Mouse (Mus musculus) hindbrain, embryonic 14.5 days (tissue): ENCODE data around the gene Farsa. TPM values are rescaled to one million over a fixed set of nuclear protein-coding genes. Genes with fewer than 3 reads are reported as not detected.
A peak's percentile ranks its signal among the peaks of the same experiment; 100 is the strongest.

Experiments used
- ATAC-seq: fragments of 200-750 bp; cut with Nextera tagmentation; 2 replicates; pipeline ENCODE4 v1.8.0; 2017; ENCODE audit warnings: moderate number of reproducible peaks, mild to moderate bottlenecking, moderate TSS enrichment, moderate library complexity; ENCODE audit not compliant: low FRiP score
- DNase-seq: peaks from one replicate; pipeline ENCODE4 v3.0.0-alpha.2; 2015; ENCODE audit warnings: low spot score
- H3K27ac ChIP-seq: fragments of 300-500 bp; sonication (generic); 2 replicates; pipeline ENCODE4 v1.5.1; 2014; ENCODE audit warnings: mild to moderate bottlenecking, moderate library complexity
- H3K27me3 ChIP-seq: fragments of 300-500 bp; sonication (generic); 2 replicates; pipeline ENCODE4 v1.6.1; 2014; ENCODE audit warnings: mild to moderate bottlenecking, low read length, mixed read lengths; ENCODE audit not compliant: control insufficient read depth, insufficient read depth
- H3K36me3 ChIP-seq: fragments of 300-500 bp; sonication (generic); replicated peaks from 2 replicates; pipeline ENCODE4 v1.6.1; 2014; ENCODE audit not compliant: control insufficient read depth, insufficient read depth
- H3K4me1 ChIP-seq: fragments of 300-500 bp; sonication (generic); replicated peaks from 2 replicates; pipeline ENCODE4 v1.6.1; 2014; ENCODE audit warnings: antibody characterized with exemption, low read length, mixed read lengths; ENCODE audit not compliant: control insufficient read depth, insufficient read depth
- H3K4me2 ChIP-seq: fragments of 300-500 bp; sonication (generic); replicated peaks from 2 replicates; pipeline ENCODE4 v1.6.1; 2014; ENCODE audit warnings: mild to moderate bottlenecking, moderate library complexity
- H3K4me3 ChIP-seq: fragments of 300-500 bp; sonication (generic); replicated peaks from 2 replicates; pipeline ENCODE4 v1.5.1; 2014; ENCODE audit warnings: mild to moderate bottlenecking, low read length
- H3K9ac ChIP-seq: fragments of 300-500 bp; sonication (generic); 2 replicates; pipeline ENCODE4 v1.6.1; 2014
- H3K9me3 ChIP-seq: fragments of 300-500 bp; sonication (generic); 2 replicates; pipeline ENCODE4 v1.6.1; 2016; ENCODE audit warnings: low read length; ENCODE audit not compliant: control insufficient read depth
- WGBS: fragments of 180-500 bp; shearing (Covaris S2); extraction: QIAGEN DNeasy Blood & Tissue Kit; methylation state at CpG from one replicate; pipeline ENCODE4 v1.1.7; 2014; 5-methylcytosine and 5-hydroxymethylcytosine counted together
- polyA plus RNA-seq: library from polyadenylated mRNA; unstranded; fragments of >200 nt; fragmentation: Nextera tagmentation; extraction: Ambion mirVana; gene quantifications from 2 replicates; pipeline ENCODE4 v1.2.1, GENCODE M21; 2014

The Farsa gene
- polyA plus RNA-seq, 1 experiment from 2014 or later: 87.8 TPM

DNA sequence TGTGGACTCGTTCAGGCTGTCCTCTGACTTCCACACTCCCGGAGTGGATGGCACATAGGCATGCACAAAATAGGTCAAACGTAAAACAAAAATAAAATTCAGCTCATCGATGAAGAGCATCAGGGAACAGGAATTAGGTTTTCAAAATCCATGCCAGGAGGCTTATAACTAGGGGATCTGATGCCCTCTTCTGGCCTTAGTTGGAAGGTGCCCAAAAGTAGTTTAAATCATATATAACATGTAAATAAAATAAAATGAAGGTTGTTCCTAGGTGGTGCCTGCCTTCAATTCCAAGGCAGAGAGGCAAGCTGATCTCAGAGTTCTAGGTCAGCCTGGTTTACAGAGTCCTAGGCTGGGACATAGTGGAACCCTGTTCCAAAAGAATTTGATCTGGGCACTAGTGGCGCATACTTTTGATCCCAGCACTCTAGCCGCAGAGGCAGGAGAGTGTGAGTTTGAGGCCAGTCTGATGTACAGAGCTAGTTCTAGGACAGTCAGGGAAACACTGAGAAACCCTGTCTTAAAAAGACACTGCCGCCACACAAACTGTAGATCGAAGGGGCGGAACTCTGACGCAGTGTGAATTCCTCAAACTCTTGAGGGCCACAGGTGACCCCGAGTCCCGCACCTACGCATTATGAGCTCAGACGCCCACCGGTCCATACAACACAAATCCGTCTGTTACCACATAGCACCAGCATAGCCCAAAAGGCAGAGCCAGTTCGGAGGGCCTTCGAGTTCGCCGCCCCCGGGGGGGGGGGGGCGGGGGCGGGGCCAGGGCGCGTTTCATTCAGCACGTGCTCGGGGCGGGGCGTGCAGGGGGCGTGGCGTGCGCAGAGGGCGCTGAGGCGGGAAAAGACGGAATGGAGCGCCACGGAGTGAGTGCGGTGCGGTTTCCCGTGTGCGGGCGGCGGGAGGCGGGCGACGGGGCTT, 14.9 kb downstream of the Farsa start, which contains the start of gene Syce2:
TSS of gene Syce2 (plus strand) at position 736 of the 933 bp plus-strand sequence.
- H3K4me1 ChIP-seq: peaks cover 4% of the 10 kb centered on the region; the same call in 1 of the 2 replicates
- 16% methylated on average over 46 of the region's 46 CpGs for WGBS
- peak; percentile 44; the same call in 1 of the 2 replicates for ATAC-seq
- H3K27me3 ChIP-seq: peaks cover 6% of the 10 kb centered on the region; the same call in 1 of the 2 replicates
- DNase-seq: peak; percentile 66
- H3K4me2 ChIP-seq: peak within 1 kb of the TSS; percentile 88
- peak within 1 kb of the TSS; percentile 41 for H3K4me3 ChIP-seq
- H3K9ac ChIP-seq: peak within 1 kb of the TSS; percentile 54
- no peaks in the 10 kb centered on the region for H3K9me3 ChIP-seq
- no peak within 1 kb of the TSS for H3K27ac ChIP-seq
- H3K36me3 ChIP-seq: peaks cover 43% of the 10 kb centered on the region

DNA sequence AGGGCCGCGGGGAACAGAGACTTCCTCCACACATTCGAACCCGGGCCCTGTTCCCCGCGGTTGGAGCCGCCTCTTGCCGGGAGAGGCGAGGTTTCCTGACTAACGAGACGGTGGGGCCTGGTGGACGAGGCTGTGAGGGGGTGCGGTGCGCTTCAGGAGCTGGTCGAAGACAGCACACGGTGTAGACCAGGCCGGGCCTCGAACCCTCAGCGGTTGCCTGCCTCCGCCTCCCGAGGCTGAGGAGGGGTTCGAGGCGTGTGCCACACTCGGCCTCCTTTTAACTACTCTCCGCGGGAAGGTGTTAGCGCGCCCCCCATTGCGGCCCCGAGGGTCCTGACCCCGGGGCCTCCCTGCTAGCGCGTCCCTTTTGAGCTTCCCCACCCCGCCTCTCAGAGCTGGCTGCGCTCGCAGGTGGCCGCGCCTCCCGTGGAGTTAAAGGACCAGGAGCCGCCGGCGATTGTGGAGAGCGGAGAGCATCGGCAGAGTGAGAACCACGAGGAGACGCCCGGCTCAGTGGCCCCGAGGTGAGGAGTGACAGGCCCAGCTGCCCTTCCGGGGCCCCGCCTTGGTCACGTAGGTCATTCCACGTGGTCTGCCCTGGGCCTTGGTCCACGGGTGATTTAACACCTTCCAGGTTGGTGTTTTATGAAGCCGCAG, 15.6 kb downstream of the Farsa start:
- DNase-seq (no peak), ATAC-seq (peak; percentile 54; the same call in 1 of the 2 replicates)
- H3K27ac ChIP-seq: no peak overlapping the region
- peaks cover 4% of the 10 kb centered on the region; the same call in 1 of the 2 replicates for H3K4me1 ChIP-seq
- 4% methylated on average over 54 of the region's 54 CpGs for WGBS
- H3K4me3 ChIP-seq: peak overlapping the region; percentile 41
- H3K27me3 ChIP-seq: peaks cover 6% of the 10 kb centered on the region; the same call in 1 of the 2 replicates
- peak overlapping the region; percentile 88 for H3K4me2 ChIP-seq
- H3K9me3 ChIP-seq: no peaks in the 10 kb centered on the region
- H3K9ac ChIP-seq: peak overlapping the region; percentile 54
- H3K36me3 ChIP-seq: peaks cover 35% of the 10 kb centered on the region

DNA sequence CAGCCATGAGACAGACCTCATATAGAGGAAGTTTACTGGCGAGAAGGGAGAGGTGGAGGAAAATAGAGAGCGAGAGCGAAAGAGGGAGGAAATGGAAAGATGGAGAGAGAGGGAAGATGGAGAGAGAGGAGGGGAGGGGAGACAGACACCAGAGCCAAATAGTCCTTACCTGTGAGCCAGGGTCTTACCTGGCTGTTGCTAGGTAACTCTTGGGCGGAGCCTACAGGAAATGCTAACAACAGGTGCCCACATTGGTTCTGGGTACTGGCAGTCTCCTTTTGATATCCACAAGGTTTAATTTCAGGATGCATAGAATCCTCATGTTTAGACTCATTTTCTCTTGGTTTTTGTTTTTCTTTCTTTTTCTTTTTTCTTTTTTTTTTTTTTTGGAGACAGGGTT, 16.2 kb downstream of the Farsa start:
- ATAC-seq: no peak

DNA sequence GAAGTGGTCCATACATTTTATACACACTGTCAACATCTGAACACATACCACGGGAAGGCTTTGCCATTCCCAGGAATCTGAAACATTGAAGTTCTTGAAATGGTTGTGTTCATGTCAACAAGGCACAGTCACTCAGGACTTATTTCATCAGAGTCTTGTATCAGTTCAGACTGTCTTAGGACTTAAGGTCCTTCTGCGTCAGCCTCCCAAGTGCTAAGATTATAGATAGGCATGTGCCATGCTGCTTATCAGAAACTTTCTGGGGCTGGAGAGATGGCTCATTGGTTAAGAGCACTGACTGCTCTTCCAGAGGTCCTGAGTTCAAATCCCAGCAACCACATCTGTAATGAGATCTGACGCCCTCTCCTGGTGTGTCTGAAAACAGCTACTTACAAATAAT, 17.6 kb downstream of the Farsa start:
- DNase-seq: no peak
- H3K27ac ChIP-seq: no peak overlapping the region
- WGBS: 92% methylated on average over 3 of the region's 3 CpGs
- H3K4me1 ChIP-seq: peaks cover 4% of the 10 kb centered on the region; the same call in 1 of the 2 replicates
- peaks cover 16% of the 10 kb centered on the region for H3K36me3 ChIP-seq
- H3K4me3 ChIP-seq: no peak overlapping the region
- no peak overlapping the region for H3K9ac ChIP-seq
- no peak for ATAC-seq
- peaks cover 6% of the 10 kb centered on the region; the same call in 1 of the 2 replicates for H3K27me3 ChIP-seq
- no peak overlapping the region for H3K4me2 ChIP-seq
- H3K9me3 ChIP-seq: no peaks in the 10 kb centered on the region

More for the DNA sequence above, 16.2 kb downstream of the Farsa start:
- Histone ChIP-seq H3K4me1 (peaks cover 4% of the 10 kb centered on the region; the same call in 1 of the 2 replicates), H3K27ac (no peak overlapping the region), H3K36me3 (peaks cover 29% of the 10 kb centered on the region), H3K4me3 (peak overlapping the region; percentile 41), H3K4me2 (peak overlapping the region; percentile 88), H3K27me3 (peaks cover 6% of the 10 kb centered on the region; the same call in 1 of the 2 replicates), H3K9ac (no peak overlapping the region), H3K9me3 (no peaks in the 10 kb centered on the region)
- WGBS: 83% methylated on average over 4 of the region's 4 CpGs
- no peak for DNase-seq

DNA sequence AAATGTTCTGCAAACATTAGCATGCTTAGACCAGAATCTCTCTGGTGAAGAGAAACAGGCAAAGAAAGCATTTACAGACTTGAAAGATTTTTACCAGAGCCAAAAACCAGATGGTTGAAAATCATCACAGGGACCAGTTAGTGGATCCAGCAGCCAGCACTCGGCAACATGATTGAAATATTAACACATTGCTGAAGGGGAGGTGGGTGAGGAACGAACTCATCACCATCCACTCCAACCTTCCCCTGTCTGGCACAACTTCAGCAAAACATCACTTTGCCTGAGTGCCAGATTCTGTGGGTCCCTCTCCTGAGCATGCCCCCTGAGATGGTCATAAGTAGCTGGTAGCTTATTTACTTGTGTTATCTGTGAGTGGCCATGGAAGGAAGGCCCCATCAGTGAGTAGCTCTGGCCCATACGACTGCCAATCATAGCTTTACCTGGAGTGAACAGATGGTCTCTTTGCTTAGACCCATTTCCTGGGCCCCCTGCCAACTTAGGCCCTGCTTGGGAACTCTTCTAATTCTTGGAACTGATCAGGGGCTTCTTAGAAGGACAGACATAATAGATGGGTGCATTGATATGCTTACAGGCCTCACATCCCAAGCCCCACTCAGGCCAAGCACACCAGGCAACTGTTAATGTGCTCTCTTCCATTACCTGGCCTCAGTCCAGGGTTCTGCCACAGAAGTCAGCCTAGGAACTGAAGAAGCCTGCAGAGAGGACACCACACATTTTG, 20.7 kb downstream of the Farsa start:
- Histone ChIP-seq H3K9me3 (no peaks in the 10 kb centered on the region), H3K9ac (no peak overlapping the region), H3K4me3 (no peak overlapping the region), H3K27me3 (peaks cover 4% of the 10 kb centered on the region; the same call in 1 of the 2 replicates), H3K4me1 (no peaks in the 10 kb centered on the region; the same call in 1 of the 2 replicates), H3K27ac (no peak overlapping the region), H3K36me3 (no peaks in the 10 kb centered on the region), H3K4me2 (no peak overlapping the region)
- ATAC-seq (no peak; the same call in 1 of the 2 replicates), DNase-seq (peak; percentile 35)
- WGBS: 80% methylated on average over 3 of the region's 3 CpGs

DNA sequence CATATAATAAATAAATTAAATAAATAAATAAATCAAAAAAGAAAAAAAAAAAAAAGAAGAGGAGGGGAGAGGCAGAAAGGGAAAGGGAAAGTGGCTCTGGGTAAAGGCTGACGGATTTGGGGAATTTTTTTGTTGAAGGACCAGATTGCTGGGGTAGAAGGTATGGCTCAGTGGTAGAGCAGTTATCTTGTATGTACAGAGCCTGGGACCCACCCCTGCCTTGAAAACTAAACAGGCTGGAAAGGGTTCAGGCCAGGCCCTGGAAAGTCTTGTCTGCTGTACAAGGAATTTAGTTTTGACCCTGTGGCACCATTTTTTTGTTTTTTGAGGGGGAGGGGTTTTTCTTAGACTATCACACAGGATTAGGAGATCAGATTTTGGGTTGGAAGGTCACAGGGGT, 22.1 kb downstream of the Farsa start:
- H3K27me3 ChIP-seq: no peaks in the 10 kb centered on the region
- no peak overlapping the region for H3K4me3 ChIP-seq
- no peaks in the 10 kb centered on the region for H3K9me3 ChIP-seq
- no peak for ATAC-seq
- H3K27ac ChIP-seq: no peak overlapping the region
- H3K4me2 ChIP-seq: no peak overlapping the region
- no peaks in the 10 kb centered on the region for H3K36me3 ChIP-seq
- no peaks in the 10 kb centered on the region for H3K4me1 ChIP-seq
- no peak for DNase-seq
- WGBS: 95% methylated on average over 1 of the region's 1 CpGs
- no peak overlapping the region for H3K9ac ChIP-seq

DNA sequence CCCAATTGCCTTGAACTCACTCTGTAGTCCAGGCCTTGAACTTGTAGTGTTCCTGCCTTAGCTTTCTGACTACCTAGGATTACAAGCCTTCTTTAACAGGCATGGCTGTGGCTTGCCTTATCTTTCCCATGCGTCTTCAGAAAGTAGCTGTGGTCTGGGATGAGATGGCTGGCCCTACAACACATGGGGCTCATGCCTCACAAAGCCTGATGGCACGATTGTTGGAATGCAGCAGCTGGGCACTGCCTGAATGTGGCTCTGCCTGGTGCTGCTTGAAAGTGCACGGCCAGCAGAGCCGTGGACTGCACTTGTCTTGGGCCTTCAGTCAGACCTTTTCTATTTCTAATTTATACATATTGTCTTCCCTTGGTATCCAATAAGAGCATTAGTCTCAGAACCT, 27.9 kb downstream of the Farsa start:
- Histone ChIP-seq H3K36me3 (peaks cover 31% of the 10 kb centered on the region), H3K27me3 (no peaks in the 10 kb centered on the region), H3K9me3 (no peaks in the 10 kb centered on the region), H3K27ac (no peak overlapping the region), H3K4me1 (no peaks in the 10 kb centered on the region), H3K4me2 (no peak overlapping the region), H3K9ac (no peak overlapping the region), H3K4me3 (no peak overlapping the region)
- DNase-seq (no peak), ATAC-seq (no peak)
- 92% methylated on average over 4 of the region's 4 CpGs for WGBS

DNA sequence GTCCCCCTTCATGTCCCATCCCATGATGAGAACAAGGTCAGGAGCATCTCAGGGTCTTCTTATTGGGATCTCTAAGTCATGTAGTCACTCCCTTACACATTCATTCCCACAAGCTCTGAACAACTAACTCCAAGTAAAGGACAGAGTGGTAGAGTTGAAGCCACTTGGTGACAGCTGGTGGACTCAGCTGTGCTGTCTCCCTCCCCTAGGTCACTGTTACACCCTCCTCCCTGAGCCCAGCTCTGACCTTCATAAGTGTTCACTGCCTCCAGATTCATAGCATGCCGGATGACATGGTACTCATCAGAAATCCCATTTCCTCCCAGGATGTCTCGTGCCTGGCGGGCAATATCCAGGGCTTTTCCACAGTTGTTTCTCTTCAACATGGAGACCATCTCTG, 31.5 kb downstream of the Farsa start:
- H3K4me2 ChIP-seq: no peak overlapping the region
- ATAC-seq: no peak
- 96% methylated on average over 3 of the region's 3 CpGs for WGBS

More for the DNA sequence above, 31.5 kb downstream of the Farsa start:
- Histone ChIP-seq H3K27ac (no peak overlapping the region), H3K27me3 (no peaks in the 10 kb centered on the region), H3K4me1 (peaks cover 8% of the 10 kb centered on the region), H3K9ac (no peak overlapping the region), H3K36me3 (peaks cover 37% of the 10 kb centered on the region), H3K4me3 (no peak overlapping the region), H3K9me3 (no peaks in the 10 kb centered on the region)
- DNase-seq: no peak
